Mouse (Mus musculus): ENCODE results near the gene Zbtb48.

DNA sequence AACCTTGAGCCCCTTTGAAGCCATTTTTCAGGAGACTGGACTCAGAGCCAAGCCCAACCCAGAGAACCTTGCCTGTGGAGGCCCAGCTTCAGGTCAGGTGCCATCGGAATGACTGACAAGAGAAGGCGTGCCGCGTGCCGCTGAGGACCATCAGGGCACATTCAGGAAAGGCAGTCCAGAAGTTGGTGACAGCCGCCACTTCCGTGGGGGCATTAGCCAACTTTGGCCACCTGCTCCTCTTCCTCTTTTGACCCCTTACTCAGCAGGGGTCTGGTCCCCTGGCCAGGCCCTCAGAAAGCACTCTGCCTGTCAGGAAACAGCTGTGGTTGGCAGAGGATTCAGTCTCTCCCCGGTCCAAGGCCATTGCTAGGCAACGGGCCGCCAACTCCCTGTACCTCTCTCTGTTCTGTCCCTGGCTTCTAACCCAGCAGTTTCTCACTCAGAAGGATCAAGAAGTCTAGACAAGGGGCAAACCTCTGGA is 44.7 kb upstream of the Zbtb48 start, which contains the start of gene Plekhg5:
- TF ChIP-seq CTCF (IDR thresholded peaks at IDR 0.05), result no peak
- no peak for TF ChIP-seq EP300 (IDR thresholded peaks at IDR 0.05)

Data from lung, postnatal 0 days (tissue).